Mouse (Mus musculus): Measurements from ENCODE around the gene Slc39a2.
"Not testable (repeated sequence)": the region's sequence is repeated elsewhere in the genome, so short reads cannot be mapped to it uniquely, and the experiment has no call there.

The Slc39a2 gene

DNA sequence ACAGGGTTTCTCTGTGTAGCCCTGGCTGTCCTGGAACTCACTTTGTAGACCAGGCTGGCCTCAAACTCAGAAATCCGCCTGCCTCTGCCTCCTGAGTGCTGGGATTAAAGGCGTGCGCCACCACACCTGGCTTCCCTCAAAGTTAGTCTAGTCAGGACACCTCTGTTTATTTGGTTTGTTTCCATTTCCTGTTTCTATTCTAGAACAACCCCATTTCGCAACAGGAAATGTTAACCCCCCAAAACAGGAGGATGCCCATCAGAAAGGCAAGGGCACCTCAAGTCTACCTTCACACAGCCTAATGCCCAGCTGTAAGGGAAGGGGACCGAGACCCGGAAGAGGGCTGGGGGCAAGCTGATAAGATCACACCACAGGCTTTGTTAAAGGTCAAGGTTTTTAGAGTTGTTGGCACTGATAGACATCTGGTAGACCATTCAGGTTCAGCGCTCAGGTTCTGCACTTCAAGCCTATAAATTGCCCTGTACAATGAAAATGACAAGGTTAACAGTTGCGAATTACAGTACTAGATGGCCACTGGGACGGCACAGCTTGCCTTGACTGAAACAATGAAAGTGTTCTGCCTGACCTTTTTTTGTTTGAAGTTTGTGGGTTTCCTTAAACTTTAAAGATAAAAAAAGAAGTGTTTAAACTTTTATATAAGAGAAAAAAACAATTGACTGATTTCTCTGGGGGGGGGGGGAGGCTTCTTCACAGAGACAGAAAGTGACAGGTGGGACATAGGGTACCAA is at the start of gene Slc39a2:
Slc39a2 (plus strand) TSS at position 699 of the 749 bp plus-strand sequence.
- no peak for DNase-seq

DNA sequence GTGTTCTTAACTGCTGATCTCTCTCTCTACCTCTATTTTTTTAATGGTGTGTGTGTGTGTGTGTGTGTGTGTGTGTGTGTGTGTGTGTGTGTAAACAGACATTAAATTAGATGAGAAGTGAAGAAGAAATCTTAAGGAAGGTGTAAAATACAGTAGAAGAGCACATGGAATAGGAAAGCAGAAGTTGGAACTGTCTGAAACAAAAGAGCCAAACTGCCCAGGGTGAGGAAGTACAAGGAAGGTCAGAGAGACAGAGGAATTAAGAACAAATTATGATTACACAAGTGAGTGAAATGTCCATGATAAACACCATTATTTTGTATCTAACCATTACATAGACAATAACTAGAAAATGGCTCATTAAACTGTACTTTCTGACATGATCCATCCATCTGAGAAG is 48.8 kb upstream of the Slc39a2 start:
- no peak for DNase-seq

DNA sequence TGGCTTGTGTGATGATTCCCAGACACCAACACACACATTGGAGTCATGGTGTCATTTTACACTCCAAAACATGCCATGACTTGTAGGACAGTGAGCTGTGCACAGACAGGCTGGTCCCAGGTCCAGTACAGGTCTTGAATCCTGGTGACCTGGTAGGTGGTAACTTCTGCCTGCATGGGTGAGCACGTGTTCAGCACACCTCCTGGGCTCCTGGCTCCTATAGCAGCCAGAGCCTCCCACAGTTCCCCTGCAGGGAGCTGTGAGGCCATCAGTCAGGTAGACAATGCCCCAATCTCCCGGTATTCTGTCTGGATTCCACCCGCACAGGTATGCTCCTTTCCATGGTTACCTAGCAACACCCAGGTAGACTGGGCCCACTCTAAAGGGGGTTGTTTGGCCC is 46.1 kb upstream of the Slc39a2 start:
- no peak for DNase-seq

DNA sequence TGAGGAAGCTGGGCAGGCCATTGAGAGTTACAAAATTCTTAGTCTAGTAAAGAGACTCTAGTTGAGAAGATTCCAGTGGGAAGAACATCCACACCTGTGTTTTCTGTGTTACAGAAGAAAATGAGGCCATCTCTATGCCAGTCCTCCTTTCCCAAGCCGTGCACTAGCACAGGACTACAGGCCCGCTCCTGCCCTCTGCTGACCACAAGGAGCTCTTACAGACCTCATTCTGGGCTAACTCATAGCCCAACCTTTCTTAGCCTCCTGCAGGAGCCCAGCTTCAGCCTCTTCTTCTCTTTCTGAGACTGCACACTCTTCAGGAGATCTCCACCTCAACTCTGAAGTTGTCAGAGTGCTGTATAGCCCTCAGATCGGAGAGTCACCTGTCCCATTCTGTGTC is 41.7 kb upstream of the Slc39a2 start:
- peak in 1 of 2 experiments; percentile 10 for DNase-seq

DNA sequence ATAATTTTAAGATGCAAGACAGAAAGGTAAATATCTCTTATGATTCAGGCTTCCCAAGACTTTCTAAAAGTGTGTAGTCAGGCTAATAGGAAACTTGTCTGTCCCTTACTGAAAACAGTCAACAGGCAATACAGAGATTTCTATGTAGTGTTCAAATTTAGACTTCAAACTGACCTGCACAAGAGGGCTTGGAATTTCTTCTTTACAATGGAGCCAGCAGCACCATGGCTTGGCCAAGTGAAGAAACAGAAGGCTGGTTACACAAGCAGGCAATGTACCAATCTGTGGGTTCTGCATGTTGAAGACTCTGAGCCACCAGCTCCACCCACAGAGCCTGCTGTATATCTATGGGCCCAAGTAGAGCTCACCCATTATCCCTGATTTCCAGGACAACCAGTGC is 39.3 kb upstream of the Slc39a2 start, which contains the start of gene Ear6:
Ear6 (plus strand) TSS at position 301 of the 400 bp plus-strand sequence.
- DNase-seq: no peak

DNA sequence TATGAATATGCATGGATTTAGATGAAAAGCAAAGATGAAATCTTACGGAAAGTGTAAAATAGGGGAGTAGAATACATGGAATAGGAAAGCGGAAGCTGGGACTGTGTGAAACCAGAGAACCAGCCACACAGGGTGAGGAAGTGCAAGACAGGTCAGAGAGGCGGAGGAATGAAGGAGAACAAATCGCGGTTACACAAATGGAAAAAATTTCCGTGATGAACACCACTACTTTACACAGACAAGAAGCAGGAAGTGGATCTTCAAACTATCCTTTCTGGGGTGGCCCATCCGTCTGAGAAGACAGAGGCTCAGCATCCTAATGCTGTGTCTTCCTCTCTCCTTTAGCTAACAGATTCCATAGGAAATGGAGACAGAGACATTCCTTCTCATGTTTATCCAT is 37.4 kb upstream of the Slc39a2 start:
- not testable (repeated sequence) for DNase-seq

DNA sequence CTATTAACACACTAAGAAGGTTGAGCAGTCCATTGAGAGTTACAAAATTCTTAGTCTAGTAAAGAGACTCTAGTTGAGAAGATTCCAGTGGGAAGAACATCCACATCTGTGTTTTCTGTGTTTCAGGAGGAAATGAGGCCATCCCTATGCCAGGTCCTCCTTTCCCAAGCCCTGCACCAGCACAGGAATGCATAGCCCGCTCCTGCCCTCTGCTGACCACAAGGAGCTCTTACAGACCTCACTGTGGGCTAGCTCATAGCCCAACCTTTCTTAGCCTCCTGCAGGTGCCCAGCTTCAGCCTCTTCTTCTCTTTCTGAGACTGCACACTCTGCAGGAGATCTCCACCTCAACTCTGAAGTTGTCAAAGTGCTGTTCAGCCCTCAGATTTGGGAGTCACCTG is 29.1 kb upstream of the Slc39a2 start:
- peak in 1 of 2 experiments; percentile 29 for DNase-seq

DNA sequence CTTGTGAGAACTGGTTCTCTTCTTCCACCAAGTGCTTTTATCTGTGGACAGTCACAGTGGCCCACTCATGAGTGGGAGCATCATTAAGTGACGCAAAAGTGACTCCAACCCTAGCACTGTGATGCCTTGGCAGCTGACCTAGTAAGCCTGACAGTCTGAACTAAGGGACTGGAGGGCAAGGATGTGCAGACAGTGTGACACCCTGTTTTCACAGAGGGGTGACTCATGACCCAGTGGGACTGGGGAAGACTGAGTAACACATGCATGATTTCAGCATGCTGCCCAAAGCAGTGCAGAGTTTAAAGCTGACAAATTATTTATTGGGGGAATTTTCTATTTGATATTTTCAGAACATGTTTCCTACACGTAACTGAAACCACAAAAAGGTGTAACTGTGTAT is 21.9 kb upstream of the Slc39a2 start:
- DNase-seq: no peak

DNA sequence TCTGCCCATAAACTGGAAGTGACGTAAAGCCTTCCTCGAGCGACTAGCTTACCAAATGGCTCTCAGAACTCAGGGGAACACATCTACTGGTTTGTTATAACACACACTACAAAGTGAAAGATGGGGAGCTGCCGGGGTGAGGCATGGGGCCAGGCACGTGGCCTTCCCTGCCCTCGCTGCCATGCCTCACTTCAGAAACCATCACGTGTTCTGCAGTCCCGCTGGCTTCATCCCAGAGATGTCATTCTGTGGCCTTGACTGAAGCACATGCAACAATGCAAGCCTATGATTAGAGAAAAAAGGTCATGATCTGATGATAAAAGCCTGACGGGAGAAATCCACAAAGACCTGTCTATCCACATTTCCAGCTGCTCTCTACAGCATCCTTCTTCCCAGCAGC is 20.9 kb upstream of the Slc39a2 start:
- no peak for DNase-seq

DNA sequence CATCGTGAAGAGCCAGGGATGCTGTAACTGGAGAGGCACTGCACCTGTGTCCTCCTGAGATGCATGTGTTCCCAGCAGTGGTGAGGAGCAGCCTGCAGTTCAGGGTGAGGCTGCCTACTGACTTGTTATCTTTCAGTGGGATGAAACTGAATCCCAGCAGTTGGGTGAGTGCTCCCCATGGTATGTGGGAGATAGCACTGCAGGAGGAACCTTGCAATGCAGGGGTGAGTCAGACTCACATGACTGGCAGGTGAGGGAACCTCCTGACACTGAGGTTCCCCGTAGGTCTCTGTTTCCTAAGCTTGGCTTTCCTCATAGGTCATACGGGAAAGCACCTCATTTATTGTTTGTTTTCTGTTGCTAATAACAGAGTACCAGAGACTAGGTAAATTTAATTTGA is 15.2 kb upstream of the Slc39a2 start:
- no peak for DNase-seq

DNA sequence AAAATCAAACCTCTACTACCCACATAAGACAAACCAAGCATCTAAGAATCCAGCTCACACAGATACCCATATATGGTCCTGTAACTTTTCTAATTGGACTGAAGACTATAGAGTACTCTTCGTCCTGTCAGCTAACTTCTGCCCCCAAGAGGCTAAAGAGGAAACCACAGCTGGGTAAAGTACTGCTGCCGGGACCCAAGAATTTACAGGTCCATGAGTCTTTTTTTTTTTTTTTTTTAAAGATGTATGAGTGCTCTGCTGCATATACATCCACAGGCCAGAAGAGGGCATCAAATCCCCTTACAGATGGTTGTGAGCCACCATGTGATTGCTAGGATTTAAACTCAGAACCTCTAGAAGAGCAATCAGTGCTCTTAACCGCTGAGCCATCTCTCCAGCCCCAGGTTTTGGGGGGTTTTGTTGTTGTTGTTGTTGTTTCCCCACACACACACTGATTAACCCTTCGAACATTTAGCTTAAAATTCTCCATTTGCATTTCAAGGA is 9.1 kb upstream of the Slc39a2 start:
- DNase-seq: peak; percentile 81 to 85

DNA sequence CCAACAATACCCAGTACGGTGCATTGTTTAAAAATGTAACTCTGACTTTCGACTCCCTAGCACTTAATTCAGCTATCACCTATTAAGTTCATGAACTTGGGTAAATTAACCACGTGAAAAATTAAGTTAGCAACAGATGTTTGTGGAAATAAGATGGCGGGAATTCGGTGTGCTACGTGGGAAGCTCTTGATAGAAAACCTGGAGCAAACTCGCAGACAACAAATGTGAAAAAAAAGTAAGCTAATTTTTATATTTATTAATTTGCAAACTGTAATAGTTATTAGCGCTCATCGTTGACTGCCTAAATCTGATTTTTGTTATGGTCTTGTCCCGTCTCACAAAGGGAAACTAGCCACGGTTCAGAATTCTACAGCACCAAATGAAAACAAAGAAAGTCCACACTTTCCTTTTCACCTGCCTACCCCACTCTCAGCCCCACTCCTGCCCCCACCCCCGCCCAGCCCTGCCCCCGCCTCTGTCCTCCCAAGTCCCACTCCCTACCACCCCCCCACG is 8.6 kb upstream of the Slc39a2 start:
- DNase-seq: no peak

DNA sequence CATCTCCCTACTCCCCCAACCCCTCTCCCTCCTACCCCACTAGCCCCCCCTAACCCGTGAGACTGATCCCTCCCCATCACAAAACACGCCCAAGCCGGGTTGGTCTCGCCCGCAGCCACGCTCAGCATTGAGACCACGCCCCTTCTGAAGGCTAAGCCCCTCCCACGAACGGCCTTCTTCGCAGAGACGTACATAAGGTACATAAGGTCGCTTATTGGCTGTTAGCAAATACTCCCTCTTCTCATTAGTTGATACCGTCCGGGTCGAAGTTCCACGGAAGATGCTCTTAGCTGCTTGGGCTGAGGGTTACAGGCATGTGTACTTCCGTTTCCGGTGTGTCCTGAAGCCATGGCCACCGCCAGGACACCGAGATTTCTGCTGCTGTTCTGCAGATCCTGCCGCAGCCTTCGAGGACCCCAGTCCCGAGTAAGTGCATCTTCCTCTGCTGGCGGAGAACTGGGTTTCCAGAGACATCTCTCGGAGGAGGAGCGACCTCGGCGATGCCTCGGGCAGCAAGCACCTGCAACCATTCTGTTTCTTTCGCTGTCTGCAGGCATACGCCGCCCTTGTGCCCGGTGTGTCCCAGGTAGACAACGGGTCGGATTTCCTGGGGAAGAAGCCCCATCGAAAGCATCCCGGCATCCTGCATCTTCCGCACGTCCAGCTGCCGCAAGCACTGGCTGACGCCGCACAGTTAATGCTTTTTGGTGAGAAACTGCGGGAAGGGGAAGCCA is 7.9 kb upstream of the Slc39a2 start, which contains the start of gene Mettl17:
Mettl17 (plus strand) TSS at position 245 of the 734 bp plus-strand sequence.
- peak; percentile 97 for DNase-seq

DNA sequence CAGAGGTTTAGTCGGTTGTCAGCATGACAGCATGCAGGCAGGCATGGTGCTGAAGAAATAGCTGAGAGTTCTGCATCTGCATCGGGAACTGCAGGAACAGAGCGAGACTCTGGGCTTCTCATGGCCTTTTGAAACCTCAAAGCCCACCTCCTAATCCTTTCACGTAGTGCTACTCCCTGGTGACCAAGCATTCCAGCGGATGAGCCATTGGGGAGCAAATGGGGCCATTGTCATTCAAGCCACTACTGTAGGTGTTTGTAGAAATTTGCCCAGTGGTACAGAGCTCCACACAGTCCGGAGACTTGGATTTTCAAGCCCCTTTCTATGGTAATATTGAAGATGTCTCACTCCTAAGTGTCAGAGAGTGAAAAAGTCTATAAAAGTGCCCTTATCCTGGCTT is 6.6 kb upstream of the Slc39a2 start:
- DNase-seq: no peak

DNA sequence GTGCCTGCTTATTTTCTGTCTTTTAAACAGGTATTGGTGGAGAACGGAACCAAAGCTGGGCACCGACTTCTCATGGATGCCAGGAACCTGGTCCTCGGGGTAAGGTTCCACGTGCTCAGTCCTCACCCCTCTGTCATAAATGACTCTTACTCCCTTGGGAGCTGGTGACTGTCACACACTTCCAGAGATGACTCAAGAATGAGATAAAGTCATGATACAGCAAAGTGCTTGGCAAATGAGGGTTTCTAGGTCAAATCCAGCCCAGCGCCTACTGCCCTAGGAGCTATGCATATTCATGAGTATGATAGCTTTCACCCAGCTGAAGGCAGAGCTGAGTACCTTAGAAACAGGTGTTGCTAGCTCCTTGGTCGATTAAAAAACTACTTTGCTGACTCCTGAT is 2.9 kb upstream of the Slc39a2 start:
- no peak for DNase-seq

DNA sequence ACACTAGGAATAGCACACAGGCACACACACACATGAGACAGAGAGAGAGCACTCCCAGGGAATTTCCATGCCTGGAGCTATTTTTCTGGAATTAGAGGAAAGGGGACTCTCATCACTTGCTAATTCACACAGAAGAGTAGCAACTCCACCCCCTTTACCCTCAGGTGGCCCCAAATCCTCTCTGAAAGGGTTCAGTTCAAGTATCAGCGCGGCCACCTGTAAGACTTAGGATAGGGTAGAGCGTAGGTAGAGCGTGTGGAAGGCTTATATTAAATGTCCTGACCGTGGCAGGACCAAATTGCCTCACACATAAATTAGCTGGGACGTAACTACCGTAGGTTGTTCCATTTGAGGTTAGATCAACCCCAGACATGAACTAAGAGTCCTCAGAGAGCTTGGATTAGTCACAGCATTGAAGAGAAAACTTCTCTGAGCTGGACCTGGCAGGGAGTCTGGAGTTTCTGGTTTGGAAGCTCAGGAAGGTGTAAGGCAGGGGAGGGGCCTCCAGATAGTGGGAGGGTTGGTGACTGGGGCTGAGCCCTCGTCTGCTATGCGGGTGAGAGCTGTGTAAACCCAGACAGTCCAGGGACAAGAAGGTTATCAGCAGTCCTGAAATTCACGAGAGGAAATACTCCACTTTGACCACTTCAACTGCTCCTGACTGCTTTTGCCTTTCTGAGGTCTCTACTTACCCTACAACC is 555 bp downstream of the Slc39a2 start:
- no peak for DNase-seq

DNA sequence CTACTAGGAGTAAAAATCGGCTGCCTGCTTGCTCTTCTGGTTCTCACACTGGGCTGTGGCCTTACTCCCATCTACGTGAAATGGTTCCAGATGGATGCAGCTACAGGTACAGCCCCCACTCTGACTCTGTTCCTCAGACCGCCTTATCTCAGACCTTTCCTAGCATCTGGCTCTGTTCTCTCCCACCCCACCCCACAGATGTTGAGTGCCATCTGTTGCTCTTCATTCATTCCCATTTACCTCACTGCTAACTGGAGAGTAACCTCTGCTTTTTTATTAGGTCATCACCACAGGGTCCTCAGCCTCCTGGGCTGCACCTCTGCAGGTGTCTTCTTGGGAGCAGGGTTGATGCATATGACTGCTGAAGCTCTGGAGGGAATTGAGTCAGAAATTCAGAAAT is 1.1 kb downstream of the Slc39a2 start:
- DNase-seq: no peak

DNA sequence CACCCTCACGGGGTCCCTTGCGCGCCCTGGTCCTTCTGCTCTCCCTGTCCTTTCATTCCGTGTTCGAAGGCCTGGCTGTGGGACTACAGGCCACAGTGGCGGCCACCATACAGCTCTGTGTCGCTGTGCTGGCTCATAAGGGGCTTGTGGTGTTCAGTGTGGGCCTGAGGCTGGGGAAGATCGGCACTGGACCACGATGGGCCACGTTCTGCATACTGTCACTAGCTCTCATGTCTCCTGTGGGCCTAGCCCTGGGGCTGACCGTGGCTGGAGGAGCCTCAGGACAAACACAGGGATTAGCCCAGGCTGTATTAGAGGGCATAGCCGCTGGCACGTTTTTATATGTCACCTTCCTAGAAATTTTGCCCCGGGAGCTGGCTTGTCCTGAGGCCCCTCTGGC is 2.4 kb downstream of the Slc39a2 start:
- no peak for DNase-seq

DNA sequence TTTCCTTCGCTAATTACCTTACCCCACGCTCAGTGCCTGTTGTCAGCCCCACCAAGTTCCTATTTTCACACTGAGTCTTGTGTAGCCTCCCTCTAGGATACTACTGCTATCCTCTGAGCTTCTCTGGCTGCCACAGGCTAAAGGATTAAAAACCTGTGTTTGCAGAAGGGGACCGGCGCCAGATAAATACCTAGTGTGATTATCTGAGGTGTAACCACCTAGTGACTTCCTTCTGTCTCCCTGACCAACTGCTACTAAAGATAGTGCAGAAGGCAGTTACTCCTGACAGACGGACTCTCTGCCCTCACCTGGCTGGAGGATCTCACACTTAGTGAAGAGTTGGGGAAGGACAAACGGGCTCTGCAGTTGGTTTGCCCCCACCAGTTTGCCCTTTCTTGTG is 3.3 kb downstream of the Slc39a2 start:
- no peak for DNase-seq

DNA sequence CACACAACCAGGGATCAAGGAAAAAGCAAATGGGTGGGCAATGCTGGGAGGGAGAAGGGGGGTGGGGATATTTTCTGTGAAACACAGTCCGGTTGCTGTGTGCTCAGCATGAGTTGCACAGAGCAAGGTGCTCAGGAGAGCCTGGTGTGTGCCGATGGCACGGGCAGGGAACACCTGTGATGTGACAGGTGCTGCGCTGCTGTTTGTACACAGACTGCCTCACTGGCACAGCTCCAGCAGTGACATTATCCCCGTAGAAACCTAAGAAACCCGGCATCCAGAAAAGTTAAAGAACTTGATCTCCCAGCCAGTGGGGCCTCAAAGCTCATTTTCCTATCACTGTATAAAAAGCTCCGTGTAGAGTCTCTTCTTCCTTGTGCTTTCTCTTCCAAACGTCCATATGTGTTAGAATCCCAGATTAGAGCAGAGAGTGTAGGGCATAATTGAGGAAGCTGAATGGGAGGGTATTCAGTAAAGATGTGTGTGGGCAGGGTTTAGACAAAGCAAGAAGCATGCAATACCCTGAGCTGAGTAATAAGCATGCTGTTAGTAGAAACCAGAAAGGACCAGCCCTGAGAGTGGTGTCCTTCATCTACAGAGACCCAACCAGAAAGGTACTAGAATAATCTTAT is 4.0 kb downstream of the Slc39a2 start:
- no peak for DNase-seq

DNA sequence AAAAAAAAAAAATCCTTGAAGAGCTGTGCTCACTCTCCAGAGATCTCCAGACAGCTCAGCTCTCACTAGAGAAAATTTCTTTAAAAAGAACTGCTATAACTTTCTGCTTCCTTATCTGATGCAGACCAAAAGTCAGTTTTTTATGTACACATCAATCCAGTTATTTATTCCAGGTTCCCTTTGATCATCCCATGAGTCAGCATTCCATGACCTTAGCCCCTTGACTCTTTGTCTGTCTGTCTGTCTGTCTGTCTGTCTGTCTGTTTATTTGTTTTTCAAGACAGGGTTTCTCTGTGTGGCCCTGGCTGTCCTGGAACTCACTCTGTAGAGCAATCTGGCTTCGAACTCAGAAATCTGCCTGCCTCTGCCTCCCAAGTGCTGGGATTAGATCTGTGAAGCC is 6.7 kb downstream of the Slc39a2 start:
- DNase-seq: no peak

Measured in kidney, postnatal 36 days (tissue).